Mouse (Mus musculus) liver, embryonic 14.5 days (tissue): ENCODE data around the gene Proz. TPM values are rescaled to one million over a fixed set of nuclear protein-coding genes. Genes with fewer than 3 reads are reported as not detected.

ENCODE experiments used
- ATAC-seq: fragments of 200-750 bp; cut with Nextera tagmentation; 2 replicates; pipeline ENCODE4 v1.8.0; 2017; ENCODE audit warnings: moderate number of reproducible peaks, mild to moderate bottlenecking, moderate library complexity; ENCODE audit not compliant: insufficient read depth
- DNase-seq, 3 experiments: peaks; one replicate each; pipeline ENCODE4 v3.0.0-alpha.2; 2012 to 2013; ENCODE audit warnings: low read depth in 3 of 3, low spot score in 3 of 3
- H3K27ac ChIP-seq: fragments of 300-500 bp; sonication (generic); 2 replicates; pipeline ENCODE4 v1.5.1; 2014; ENCODE audit warnings: moderate library complexity, mild to moderate bottlenecking, control low read depth, inconsistent platforms
- H3K27me3 ChIP-seq: fragments of 300-500 bp; sonication (generic); 2 replicates; pipeline ENCODE4 v1.6.1; 2014; ENCODE audit warnings: mild to moderate bottlenecking, low read length, moderate library complexity; ENCODE audit not compliant: control insufficient read depth, insufficient read depth
- H3K36me3 ChIP-seq: fragments of 300-500 bp; sonication (generic); replicated peaks from 2 replicates; pipeline ENCODE4 v1.6.1; 2014; ENCODE audit warnings: low read depth; ENCODE audit not compliant: control insufficient read depth, insufficient read depth
- H3K4me1 ChIP-seq, 2 experiments: fragments of 200-500 bp in 1 of 2; fragments of 300-500 bp in 1 of 2; sonication (generic) in 1 of 2; replicated peaks; 2 replicates each; pipeline ENCODE4 v1.6.1; 2012 to 2014; ENCODE audit warnings: antibody characterized with exemption in 1 of 2, inconsistent platforms in 1 of 2, low read length in 1 of 2; ENCODE audit not compliant: control insufficient read depth in 2 of 2, insufficient read depth in 2 of 2
- H3K4me2 ChIP-seq: fragments of 300-500 bp; sonication (generic); 2 replicates; pipeline ENCODE4 v1.6.1; 2014; ENCODE audit warnings: low read depth, mild to moderate bottlenecking, control low read depth, moderate library complexity
- H3K4me3 ChIP-seq, 2 experiments: fragments of 200-500 bp in 1 of 2; fragments of 300-500 bp in 1 of 2; sonication (generic) in 1 of 2; 2 replicates each; pipeline ENCODE4 v1.5.1; 2012 to 2014; ENCODE audit warnings: low read depth in 2 of 2, low read length in 2 of 2, mild to moderate bottlenecking in 2 of 2, control low read depth in 1 of 2, inconsistent platforms in 1 of 2, moderate library complexity in 1 of 2; ENCODE audit not compliant: insufficient read depth in 1 of 2
- H3K9ac ChIP-seq: fragments of 300-500 bp; sonication (generic); replicated peaks from 2 replicates; pipeline ENCODE4 v1.6.1; 2014; ENCODE audit warnings: mild to moderate bottlenecking, control low read depth, moderate library complexity
- H3K9me3 ChIP-seq: fragments of 300-500 bp; sonication (generic); 2 replicates; pipeline ENCODE4 v1.6.1; 2016; ENCODE audit warnings: low read length, mixed read lengths; ENCODE audit not compliant: control insufficient read depth
- CTCF ChIP-seq: IDR thresholded peaks from 2 replicates; pipeline ENCODE4 v1.5.1; 2016; ENCODE audit warnings: antibody characterized with exemption, low read depth, control low read depth
- EP300 ChIP-seq: IDR thresholded peaks from 2 replicates; pipeline ENCODE4 v1.6.1; 2016; ENCODE audit warnings: antibody characterized with exemption, low read depth
- WGBS: fragments of 180-500 bp; shearing (Covaris S2); extraction: QIAGEN DNeasy Blood & Tissue Kit; methylation state at CpG from one replicate; pipeline ENCODE4 v1.1.7; 2014; ENCODE audit not compliant: insufficient replicate concordance; 5-methylcytosine and 5-hydroxymethylcytosine counted together
- polyA plus RNA-seq, 2 experiments: library from polyadenylated mRNA; depleted of rRNA in 1 of 2; stranded (reverse) in 1 of 2; unstranded in 1 of 2; fragments of >200 nt; fragmentation: Nextera tagmentation in 1 of 2; extraction: Ambion mirVana in 1 of 2; gene quantifications; 2 replicates each; pipeline versions ENCODE4 v1.2.1 to v1.2.3; 2012 to 2014

Proz gene
- polyA plus RNA-seq, 2 experiments = 24.6 to 30.2 TPM

DNA sequence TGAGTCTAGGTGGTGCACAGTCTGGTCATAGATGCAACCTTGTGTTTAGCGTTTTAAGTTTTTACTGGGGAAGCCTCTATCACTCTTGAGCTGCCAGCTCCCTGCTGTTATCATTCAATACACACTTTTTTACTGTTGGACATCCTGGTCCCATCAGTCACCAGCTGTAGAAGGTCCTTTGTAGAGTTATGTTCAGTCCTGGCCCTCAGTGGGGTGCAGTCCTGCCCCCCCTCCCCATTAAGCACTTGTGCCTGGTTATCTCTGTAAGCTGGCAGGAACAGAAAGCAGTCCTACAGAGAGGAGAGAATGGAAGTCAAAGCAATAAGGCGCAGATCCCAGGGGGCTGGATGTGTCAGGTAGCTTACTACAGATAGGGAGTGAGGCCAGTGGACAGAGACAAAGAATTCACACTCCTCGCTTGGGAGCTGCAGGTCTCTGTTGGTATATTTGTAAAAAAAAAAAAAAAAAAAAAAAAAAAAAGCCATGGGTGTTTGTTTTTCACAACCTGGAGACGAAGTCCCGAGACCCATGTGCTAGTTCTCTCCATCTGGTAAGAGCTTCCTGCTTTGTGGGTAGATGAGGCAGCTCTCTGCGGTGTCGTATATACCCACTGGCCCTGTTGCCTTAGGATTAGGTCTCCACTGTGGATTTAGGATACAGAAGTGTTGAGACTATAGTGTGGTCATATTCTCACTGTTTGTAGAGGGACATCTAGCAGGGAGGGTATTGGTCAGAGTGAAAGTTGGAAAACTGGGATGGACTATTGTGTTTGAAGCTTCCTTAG is 60.4 kb downstream of the Proz start:
- peaks cover 50% of the 10 kb centered on the region for H3K36me3 ChIP-seq
- 28% methylated on average over 7 of the region's 7 CpGs for WGBS
- no peak overlapping the region for H3K4me3 ChIP-seq
- H3K9ac ChIP-seq = no peak overlapping the region
- TF ChIP-seq EP300 (peak; percentile 89), CTCF (no peak)
- peak overlapping the region; percentile 43 for H3K27ac ChIP-seq
- ATAC-seq = peak; percentile 76
- peak overlapping the region; percentile 18 for H3K4me2 ChIP-seq
- no peaks in the 10 kb centered on the region for H3K27me3 ChIP-seq
- H3K9me3 ChIP-seq = no peaks in the 10 kb centered on the region
- peaks cover 24 to 39% of the 10 kb centered on the region in 2 experiments for H3K4me1 ChIP-seq
- DNase-seq = peak in 2 of 3 experiments; percentile 50 to 52

DNA sequence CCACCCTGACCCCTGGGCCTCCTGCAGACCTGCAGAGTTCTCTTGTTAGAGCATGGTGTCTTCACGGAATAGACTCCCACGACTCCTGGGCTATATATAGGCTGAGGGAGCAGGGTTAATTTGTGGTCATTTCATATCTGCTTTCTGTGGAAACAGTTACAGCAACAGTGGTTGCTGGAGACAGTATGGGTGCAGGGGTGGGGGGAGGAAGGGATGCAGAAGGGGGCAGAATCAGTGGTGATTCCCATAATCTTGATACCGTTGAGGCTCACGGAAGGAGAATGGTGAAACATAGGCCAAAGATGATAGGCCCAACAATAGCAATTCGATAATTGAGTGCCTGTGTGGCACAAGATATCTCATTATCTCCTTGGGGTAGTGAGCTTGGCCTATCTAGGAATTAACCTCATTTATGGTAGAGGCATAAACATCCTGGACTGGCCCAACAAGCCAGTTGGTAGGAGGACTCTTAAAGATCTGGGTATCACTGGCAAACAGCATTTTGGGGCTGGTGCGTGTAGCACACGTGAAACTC is 62.2 kb downstream of the Proz start:
- Histone ChIP-seq H3K9me3 (no peaks in the 10 kb centered on the region), H3K4me2 (peak overlapping the region; percentile 3), H3K27ac (peak overlapping the region; percentile 28), H3K4me3 (no peak overlapping the region), H3K4me1 (peaks cover 24 to 39% of the 10 kb centered on the region in 2 experiments), H3K9ac (no peak overlapping the region), H3K36me3 (peaks cover 57% of the 10 kb centered on the region), H3K27me3 (no peaks in the 10 kb centered on the region)
- whole genome bisulfite sequencing = 19% methylated on average over 7 of the region's 7 CpGs
- ATAC-seq (peak; percentile 72), DNase-seq (peak in 1 of 3 experiments; percentile 49)
- TF ChIP-seq EP300 (peak; percentile 82), CTCF (no peak)

DNA sequence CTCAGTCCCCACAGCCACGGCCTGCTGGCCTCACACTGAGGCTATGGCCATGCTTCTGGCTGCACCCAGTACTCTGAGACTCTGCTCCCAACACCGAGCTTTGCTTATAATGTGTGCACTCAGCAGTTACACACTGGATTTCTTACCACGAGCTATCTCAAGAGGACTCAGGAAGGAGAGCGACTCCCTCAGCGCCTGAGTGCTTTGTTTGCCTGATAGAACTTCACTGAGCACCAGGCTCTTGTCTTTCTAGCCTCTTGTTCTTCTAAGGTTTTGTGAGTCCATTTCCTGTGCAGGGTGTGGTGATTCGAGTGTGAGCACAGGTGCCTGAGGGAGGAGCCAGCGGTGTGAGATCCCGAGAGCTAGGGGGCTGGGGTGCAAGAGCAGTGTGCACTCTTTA is 64.2 kb downstream of the Proz start:
- no peak overlapping the region for H3K27ac ChIP-seq
- DNase-seq = no peak
- WGBS = 82% methylated on average over 8 of the region's 8 CpGs
- peaks cover 67% of the 10 kb centered on the region for H3K36me3 ChIP-seq
- no peak overlapping the region for H3K4me3 ChIP-seq
- H3K9ac ChIP-seq = no peak overlapping the region
- no peak for ATAC-seq
- no peak overlapping the region for H3K4me2 ChIP-seq
- TF ChIP-seq CTCF = no peak
- TF ChIP-seq EP300 = no peak
- H3K9me3 ChIP-seq = no peaks in the 10 kb centered on the region
- H3K27me3 ChIP-seq = no peaks in the 10 kb centered on the region
- peaks cover 24 to 36% of the 10 kb centered on the region in 2 experiments for H3K4me1 ChIP-seq

Other genes with a start within 250 kb of the Proz start
- 0.44 and 0.53 TPM in 2 replicates for gene Mcf2l, start 187.1 kb upstream of the Proz start, polyA plus RNA-seq (2012; rRNA removed)
- gene Mcf2l, start 187.1 kb upstream of the Proz start, polyA plus RNA-seq (2014; fragmentation: Nextera tagmentation; extraction: Ambion mirVana) = 0.72 and 1.1 TPM in 2 replicates
- 4.4 and 5.8 TPM in 2 replicates for gene F7, start 34.9 kb upstream of the Proz start, polyA plus RNA-seq (2012; rRNA removed)
- 3.9 and 4.1 TPM in 2 replicates for gene F7, start 34.9 kb upstream of the Proz start, polyA plus RNA-seq (2014; fragmentation: Nextera tagmentation; extraction: Ambion mirVana)
- gene F10, start 23.6 kb upstream of the Proz start, polyA plus RNA-seq (2012; rRNA removed) = 29.9 and 43.2 TPM in 2 replicates
- 70.8 and 81.6 TPM in 2 replicates for gene F10, start 23.6 kb upstream of the Proz start, polyA plus RNA-seq (2014; fragmentation: Nextera tagmentation; extraction: Ambion mirVana)
- 9.9 and 10.9 TPM in 2 replicates for gene Pcid2, start 44.5 kb downstream of the Proz start, polyA plus RNA-seq (2012; rRNA removed)
- 12.3 and 13.2 TPM in 2 replicates for gene Pcid2, start 44.5 kb downstream of the Proz start, polyA plus RNA-seq (2014; fragmentation: Nextera tagmentation; extraction: Ambion mirVana)
- gene Cul4a, start 44.7 kb downstream of the Proz start, polyA plus RNA-seq (2012; rRNA removed) = 38.9 and 48.5 TPM in 2 replicates
- gene Cul4a, start 44.7 kb downstream of the Proz start, polyA plus RNA-seq (2014; fragmentation: Nextera tagmentation; extraction: Ambion mirVana) = 68.8 and 83.0 TPM in 2 replicates
- gene Lamp1, start 98.2 kb downstream of the Proz start, polyA plus RNA-seq (2012; rRNA removed) = 112 and 137 TPM in 2 replicates
- gene Lamp1, start 98.2 kb downstream of the Proz start, polyA plus RNA-seq (2014; fragmentation: Nextera tagmentation; extraction: Ambion mirVana) = 178 and 198 TPM in 2 replicates
- gene Grtp1, start 139.7 kb downstream of the Proz start, polyA plus RNA-seq (2012; rRNA removed) = 5.7 TPM in 2 replicates
- 9.5 and 10.1 TPM in 2 replicates for gene Grtp1, start 139.7 kb downstream of the Proz start, polyA plus RNA-seq (2014; fragmentation: Nextera tagmentation; extraction: Ambion mirVana)
- not detected in 2 replicates for gene Adprhl1, start 193.2 kb downstream of the Proz start, polyA plus RNA-seq (2012; rRNA removed)
- gene Adprhl1, start 193.2 kb downstream of the Proz start, polyA plus RNA-seq (2014; fragmentation: Nextera tagmentation; extraction: Ambion mirVana) = not detected in 2 replicates
- 6.5 and 7.1 TPM in 2 replicates for gene Dcun1d2, start 227.2 kb downstream of the Proz start, polyA plus RNA-seq (2012; rRNA removed)
- 7.9 and 8.7 TPM in 2 replicates for gene Dcun1d2, start 227.2 kb downstream of the Proz start, polyA plus RNA-seq (2014; fragmentation: Nextera tagmentation; extraction: Ambion mirVana)
- 2.6 and 3.7 TPM in 2 replicates for gene Tmco3, start 227.3 kb downstream of the Proz start, polyA plus RNA-seq (2012; rRNA removed)
- gene Tmco3, start 227.3 kb downstream of the Proz start, polyA plus RNA-seq (2014; fragmentation: Nextera tagmentation; extraction: Ambion mirVana) = 3.9 and 5.5 TPM in 2 replicates